Mouse (Mus musculus) lung, adult 2 months (tissue): ENCODE measurements at regions not wholly inside any gene's neighbourhood (a gene's known extent, or its start where the extent isn't known, plus 50 kb on each side); places are given as distances from the start of the nearest gene placed in this dataset.

Experiments used
- CTCF ChIP-seq: fragments of 200-500 bp; IDR thresholded peaks from 2 replicates; pipeline ENCODE4 v1.5.1; 2011; ENCODE audit warnings: mild to moderate bottlenecking, low read length, control low read depth; ENCODE audit not compliant: insufficient read depth
- POLR2A ChIP-seq: fragments of 200-500 bp; IDR thresholded peaks from 2 replicates; pipeline ENCODE4 v1.6.1; 2011; ENCODE audit warnings: low read depth, mild to moderate bottlenecking, control low read depth, low read length, borderline replicate concordance; ENCODE audit errors: extremely low read depth

DNA sequence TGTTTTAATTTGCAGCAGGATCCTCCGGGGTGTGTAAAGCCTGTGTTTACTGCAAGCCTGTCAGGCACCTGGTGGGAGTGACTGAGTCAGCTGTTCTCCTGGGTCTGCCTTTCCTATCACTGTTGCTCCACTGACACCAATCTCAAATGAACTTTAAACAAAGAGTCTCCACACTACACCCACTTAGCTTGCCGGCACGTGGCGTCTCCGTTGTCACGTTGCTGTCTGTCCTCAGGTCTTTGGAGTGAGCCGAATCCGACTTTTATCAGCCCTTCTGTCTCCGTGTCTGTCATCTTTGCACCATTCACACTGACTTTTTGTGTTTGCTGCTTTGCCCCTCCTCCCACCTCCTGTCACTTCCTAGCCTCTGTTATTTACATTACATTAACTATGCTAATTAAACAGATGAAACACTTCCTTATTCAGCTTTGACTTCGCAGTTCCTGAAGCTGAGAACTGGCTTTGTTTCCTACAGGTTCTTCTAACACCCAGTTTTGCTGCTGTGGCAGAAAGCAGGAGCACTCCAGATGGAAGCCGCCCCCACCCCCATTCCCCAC lies 56.7 kb upstream of the Znrf2 start:
- no peak for TF ChIP-seq POLR2A
- no peak for TF ChIP-seq CTCF
